Mouse (Mus musculus) neural tube, embryonic 15.5 days (tissue): ENCODE data around the gene Phox2a. TPM values are rescaled to one million over a fixed set of nuclear protein-coding genes. Genes with fewer than 3 reads are reported as not detected.

Experiments
- ATAC-seq: fragments of 200-750 bp; cut with Nextera tagmentation; 2 replicates; pipeline ENCODE4 v1.8.0; 2017; ENCODE audit warnings: mild to moderate bottlenecking, moderate TSS enrichment, moderate library complexity; ENCODE audit not compliant: low FRiP score
- H3K27ac ChIP-seq: fragments of 300-500 bp; sonication (generic); replicated peaks from 2 replicates; pipeline ENCODE4 v1.5.1; 2015; ENCODE audit warnings: mild to moderate bottlenecking, inconsistent platforms
- H3K27me3 ChIP-seq: fragments of 300-500 bp; sonication (generic); replicated peaks from 2 replicates; pipeline ENCODE4 v1.6.1; 2015; ENCODE audit warnings: inconsistent platforms
- H3K36me3 ChIP-seq: fragments of 300-500 bp; sonication (generic); 2 replicates; pipeline ENCODE4 v1.6.1; 2015; ENCODE audit warnings: inconsistent platforms
- H3K4me1 ChIP-seq: fragments of 300-500 bp; sonication (generic); 2 replicates; pipeline ENCODE4 v1.6.1; 2015; ENCODE audit warnings: inconsistent platforms
- H3K4me2 ChIP-seq: fragments of 300-500 bp; sonication (generic); 2 replicates; pipeline ENCODE4 v1.6.1; 2015; ENCODE audit warnings: inconsistent platforms, mild to moderate bottlenecking, moderate library complexity
- H3K4me3 ChIP-seq: fragments of 300-500 bp; sonication (generic); replicated peaks from 2 replicates; pipeline ENCODE4 v1.5.1; 2015; ENCODE audit warnings: mild to moderate bottlenecking, inconsistent platforms
- H3K9ac ChIP-seq: fragments of 300-500 bp; sonication (generic); replicated peaks from 2 replicates; pipeline ENCODE4 v1.6.1; 2015; ENCODE audit warnings: mild to moderate bottlenecking, inconsistent platforms
- H3K9me3 ChIP-seq: fragments of 300-500 bp; sonication (generic); replicated peaks from 2 replicates; pipeline ENCODE4 v1.6.1; 2016; ENCODE audit warnings: inconsistent platforms
- WGBS: fragments of 180-500 bp; shearing (Covaris S2); methylation state at CpG from one replicate; pipeline ENCODE4 v1.1.7; 2015; ENCODE audit warnings: mixed read lengths; 5-methylcytosine and 5-hydroxymethylcytosine counted together
- polyA plus RNA-seq: library from polyadenylated mRNA; unstranded; fragments of >200 nt; fragmentation: Nextera tagmentation; extraction: Ambion mirVana; gene quantifications from 2 replicates; pipeline ENCODE4 v1.2.1, GENCODE M21; 2015

The Phox2a gene
- polyA plus RNA-seq, 1 experiment from 2014 or later, result 1.6 TPM

GRCm38 (mm10) chr7:101869163-101869500 is 51.0 kb downstream of the Phox2a start:
- Histone ChIP-seq H3K27ac (no peak overlapping the region), H3K4me1 (no peaks in the 10 kb centered on the region), H3K4me2 (no peak overlapping the region), H3K27me3 (no peaks in the 10 kb centered on the region), H3K4me3 (no peak overlapping the region), H3K9me3 (no peaks in the 10 kb centered on the region), H3K36me3 (no peaks in the 10 kb centered on the region), H3K9ac (no peak overlapping the region)
- ATAC-seq, result no peak
- 64% methylated on average over 7 of the region's 7 CpGs for WGBS

DNA sequence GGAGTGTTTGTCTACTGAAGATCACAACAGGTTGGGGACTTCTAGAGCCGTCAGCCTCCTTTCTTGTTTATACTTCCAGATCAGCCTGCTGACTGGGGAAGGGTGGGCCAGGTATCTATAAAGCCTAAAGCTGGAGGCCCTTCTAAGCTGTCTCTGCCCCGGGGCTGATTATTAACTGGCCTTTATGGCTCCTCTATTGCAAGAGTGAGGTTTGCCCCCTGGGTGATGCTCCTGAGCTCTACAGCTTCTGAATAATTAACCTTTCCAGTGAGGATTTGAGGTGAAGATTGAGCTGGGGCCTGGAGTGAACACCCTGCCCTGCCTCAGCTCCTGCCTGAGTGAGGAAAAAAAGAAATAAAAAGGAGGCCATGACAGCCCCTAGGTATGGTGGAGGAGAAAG is 52.5 kb downstream of the Phox2a start, which contains the start of gene Folr1:
TSS of gene Folr1 (minus strand) at position 160 of the 400 bp plus-strand sequence.
- 32% methylated on average over 2 of the region's 2 CpGs for WGBS

DNA sequence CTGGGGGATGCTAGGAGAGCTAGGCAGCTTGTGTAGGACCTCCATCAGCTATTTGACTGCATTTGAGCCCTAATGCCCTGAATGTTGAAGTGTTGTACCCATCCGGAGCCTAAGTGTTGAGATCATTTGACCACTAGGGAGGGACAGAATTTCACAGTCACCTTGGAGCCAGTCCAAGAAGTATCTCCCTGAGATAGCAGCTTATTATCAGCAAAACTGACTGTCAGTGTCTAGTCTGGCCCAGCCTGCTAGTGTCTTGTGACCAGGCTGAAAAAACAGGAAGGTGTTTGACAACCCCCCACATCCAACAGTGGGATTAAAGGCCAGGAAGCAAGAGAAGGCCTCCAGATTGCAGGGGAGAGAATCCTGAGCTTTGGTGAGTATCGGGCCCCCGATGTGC is 53.2 kb downstream of the Phox2a start:
- WGBS, result 85% methylated on average over 3 of the region's 3 CpGs
- no peak overlapping the region for H3K27ac ChIP-seq
- no peaks in the 10 kb centered on the region for H3K9me3 ChIP-seq
- H3K4me1 ChIP-seq, result no peaks in the 10 kb centered on the region
- H3K4me3 ChIP-seq, result no peak overlapping the region
- H3K36me3 ChIP-seq, result no peaks in the 10 kb centered on the region
- ATAC-seq, result no peak
- no peak overlapping the region for H3K9ac ChIP-seq
- H3K27me3 ChIP-seq, result no peaks in the 10 kb centered on the region
- H3K4me2 ChIP-seq, result no peak overlapping the region

More for the DNA sequence above, 52.5 kb downstream of the Phox2a start, which contains the start of gene Folr1:
- Histone ChIP-seq H3K9me3 (no peaks in the 10 kb centered on the region), H3K27ac (no peak within 1 kb of the TSS), H3K9ac (no peak within 1 kb of the TSS), H3K4me3 (no peak within 1 kb of the TSS), H3K36me3 (no peaks in the 10 kb centered on the region), H3K27me3 (no peaks in the 10 kb centered on the region), H3K4me1 (no peaks in the 10 kb centered on the region), H3K4me2 (no peak within 1 kb of the TSS)
- ATAC-seq, result no peak

Other genes starting within 250 kb of the Phox2a start
- gene Art2b, start 232.7 kb upstream of the Phox2a start, polyA plus RNA-seq, result not detected in 2 replicates
- 39.8 and 42.8 TPM in 2 replicates for gene Clpb, start 154.7 kb upstream of the Phox2a start, polyA plus RNA-seq
- 11.5 and 16.2 TPM in 2 replicates for gene Inppl1, start 19.9 kb downstream of the Phox2a start, polyA plus RNA-seq
- 2.1 TPM in 2 replicates for gene Folr2, start 38.9 kb downstream of the Phox2a start, polyA plus RNA-seq
- gene Anapc15, start 45.4 kb downstream of the Phox2a start, polyA plus RNA-seq, result 73.6 and 74.3 TPM in 2 replicates
- gene Folr1, start 52.5 kb downstream of the Phox2a start, polyA plus RNA-seq, result 1.7 and 8.7 TPM in 2 replicates
- 156 and 158 TPM in 2 replicates for gene Lamtor1, start 87.6 kb downstream of the Phox2a start, polyA plus RNA-seq
- 0.41 and 0.46 TPM in 2 replicates for gene Tomt, start 88.0 kb downstream of the Phox2a start, polyA plus RNA-seq
- gene Lrrc51, start 115.6 kb downstream of the Phox2a start, polyA plus RNA-seq, result 9.6 and 9.8 TPM in 2 replicates
- gene Numa1, start 115.8 kb downstream of the Phox2a start, polyA plus RNA-seq, result 32.1 and 40.1 TPM in 2 replicates
- 3.8 and 5.1 TPM in 2 replicates for gene Il18bp, start 200.4 kb downstream of the Phox2a start, polyA plus RNA-seq
- 33.0 and 33.5 TPM in 2 replicates for gene Rnf121, start 247.2 kb downstream of the Phox2a start, polyA plus RNA-seq
- 27.0 and 30.6 TPM in 2 replicates for gene Xndc1, start 247.2 kb downstream of the Phox2a start, polyA plus RNA-seq
- 0.86 and 1.1 TPM in 2 replicates for gene Xntrpc, start 247.4 kb downstream of the Phox2a start, polyA plus RNA-seq